Mouse (Mus musculus): ENCODE measurements around the gene Rnf38. TPM values are rescaled to one million over a fixed set of nuclear protein-coding genes. Genes with fewer than 3 reads are reported as not detected.

Rnf38 gene
- polyA plus RNA-seq, 1 experiment from 2014 or later, result 40.1 TPM

DNA sequence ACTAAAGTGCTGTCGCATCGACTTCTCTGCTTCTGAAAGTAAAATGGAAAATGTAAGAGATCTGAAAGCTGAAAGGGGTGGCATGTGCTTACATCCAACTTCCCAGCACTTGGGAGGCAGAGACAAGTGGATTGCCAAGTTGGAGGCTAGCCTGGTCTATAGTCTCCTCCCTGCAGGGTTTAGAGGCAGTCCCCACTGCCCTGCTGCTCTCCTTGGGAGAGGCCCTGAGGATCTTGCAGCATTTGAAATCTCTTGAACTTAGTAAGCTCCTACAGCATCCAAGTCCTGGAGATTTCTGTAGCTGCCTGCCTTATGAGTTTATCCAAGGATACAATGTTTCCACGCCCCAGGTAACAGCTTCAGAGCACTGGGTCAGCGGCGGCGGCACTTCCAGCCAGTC is 125.3 kb downstream of the Rnf38 start:
- no peak overlapping the region for H3K4me2 ChIP-seq
- no peak overlapping the region for H3K9ac ChIP-seq
- 93% methylated on average over 6 of the region's 6 CpGs for WGBS
- H3K9me3 ChIP-seq (replicated peaks), result no peaks in the 10 kb centered on the region
- H3K4me1 ChIP-seq, result 0 out of 2 replicates have a peak, but pooled peaks cover 10% of the 10 kb centered on the region
- H3K4me3 ChIP-seq, result no peak overlapping the region
- H3K36me3 ChIP-seq (ENCODE audit: poor library complexity, severe bottlenecking), result no peaks in the 10 kb centered on the region
- no peak overlapping the region for H3K27ac ChIP-seq
- ATAC-seq, result no peak
- no peaks in the 10 kb centered on the region for H3K27me3 ChIP-seq

DNA sequence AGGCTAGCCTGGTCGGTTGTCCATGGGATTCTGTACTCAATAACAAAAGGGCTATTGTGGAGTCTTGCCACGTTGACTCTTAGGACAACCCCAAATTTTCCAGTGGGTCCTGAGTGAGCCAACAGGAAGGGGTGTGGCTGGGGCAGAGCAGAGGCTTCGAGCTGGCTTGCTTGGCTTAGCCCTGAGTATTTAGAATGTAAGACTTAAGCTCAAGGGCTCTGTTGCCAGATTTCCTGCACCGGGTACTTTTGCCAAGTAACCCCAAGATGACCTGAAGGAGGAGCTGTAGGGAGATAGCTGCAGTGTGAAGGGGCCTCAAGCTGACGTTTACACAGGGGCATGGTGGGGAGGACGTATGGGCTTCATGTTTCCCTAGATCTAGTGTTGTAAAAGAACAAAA is 126.2 kb downstream of the Rnf38 start:
- Histone ChIP-seq H3K4me3 (no peak overlapping the region), H3K4me1 (0 out of 2 replicates have a peak, but pooled peaks cover 10% of the 10 kb centered on the region), H3K9me3 (replicated peaks) (no peaks in the 10 kb centered on the region), H3K27ac (no peak overlapping the region), H3K27me3 (no peaks in the 10 kb centered on the region), H3K9ac (no peak overlapping the region), H3K4me2 (no peak overlapping the region), H3K36me3 (ENCODE audit: poor library complexity, severe bottlenecking) (no peaks in the 10 kb centered on the region)
- 63% methylated on average over 6 of the region's 6 CpGs for WGBS
- no peak for ATAC-seq

DNA sequence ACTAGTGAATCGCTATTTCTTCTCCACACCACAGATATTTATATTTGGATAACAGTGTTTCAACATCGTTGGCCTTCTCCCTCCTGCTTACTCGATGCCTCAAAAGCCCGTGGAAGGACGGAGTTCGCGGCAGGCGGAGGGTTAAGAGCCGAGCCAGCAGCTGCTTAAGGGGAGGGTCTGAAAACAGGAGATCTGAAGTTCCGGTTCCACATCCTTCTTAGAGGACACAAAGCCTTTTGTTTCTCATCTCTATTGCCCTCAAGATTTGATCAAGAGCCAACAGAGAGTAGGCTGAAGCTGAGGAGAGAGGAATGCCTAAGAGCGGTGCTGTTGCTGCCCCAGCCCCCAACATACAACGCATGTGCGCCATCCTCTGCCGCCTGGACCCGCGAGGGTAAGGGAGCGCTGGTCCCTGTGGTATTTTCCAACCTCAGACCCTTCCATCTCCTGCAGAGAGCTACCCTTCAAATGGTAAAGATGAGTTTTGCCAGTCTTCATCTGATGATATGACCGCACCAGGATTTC is 127.2 kb downstream of the Rnf38 start:
- no peak overlapping the region for H3K9ac ChIP-seq
- 22% methylated on average over 18 of the region's 18 CpGs for WGBS
- no peak for ATAC-seq

DNA sequence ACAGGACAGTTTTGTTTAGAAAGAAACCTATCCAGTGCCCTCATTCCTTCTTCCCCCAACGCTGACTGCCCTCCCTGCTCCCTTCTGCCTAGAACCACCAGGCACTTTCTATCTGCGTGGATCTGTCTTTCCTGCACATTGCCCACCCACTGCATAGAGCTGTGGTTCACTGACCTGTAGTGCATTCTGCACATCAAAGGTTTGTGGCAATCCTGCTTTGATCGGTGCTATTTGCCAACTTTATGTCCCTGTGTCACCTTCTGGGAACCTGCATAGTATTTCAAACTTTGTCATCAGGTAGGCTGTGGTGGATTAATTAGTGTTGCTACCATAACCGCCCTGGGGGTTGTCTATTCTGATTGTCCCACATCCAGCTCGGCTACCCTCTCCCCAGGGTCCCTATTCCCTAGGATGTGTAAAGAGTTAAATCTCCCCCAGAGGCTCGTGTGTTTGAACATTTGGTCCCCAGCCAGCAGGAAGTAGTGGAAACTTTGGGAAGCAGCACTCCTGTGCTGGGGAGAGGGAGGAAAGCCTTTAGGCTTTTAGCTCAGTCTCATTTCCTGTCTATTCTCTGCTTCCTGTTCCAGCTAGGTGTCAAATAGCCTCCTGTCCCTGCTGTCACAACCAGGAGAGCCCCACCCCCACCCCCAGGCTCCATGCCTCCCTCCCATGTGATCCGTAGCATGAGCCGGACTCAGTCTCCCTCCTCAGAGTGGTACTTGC is 129.2 kb downstream of the Rnf38 start:
- 59% methylated on average over 8 of the region's 8 CpGs for WGBS
- H3K9me3 ChIP-seq (replicated peaks), result no peaks in the 10 kb centered on the region
- no peak for ATAC-seq

More for the DNA sequence above, 127.2 kb downstream of the Rnf38 start:
- H3K27ac ChIP-seq, result no peak overlapping the region
- H3K4me1 ChIP-seq, result 0 out of 2 replicates have a peak, but pooled peaks cover 10% of the 10 kb centered on the region
- no peaks in the 10 kb centered on the region for H3K9me3 ChIP-seq (replicated peaks)
- peak overlapping the region; percentile 47 for H3K4me2 ChIP-seq
- H3K27me3 ChIP-seq, result no peaks in the 10 kb centered on the region
- peak overlapping the region; percentile 15; the same call in 1 of the 2 replicates for H3K4me3 ChIP-seq
- H3K36me3 ChIP-seq (ENCODE audit: poor library complexity, severe bottlenecking), result no peaks in the 10 kb centered on the region

DNA sequence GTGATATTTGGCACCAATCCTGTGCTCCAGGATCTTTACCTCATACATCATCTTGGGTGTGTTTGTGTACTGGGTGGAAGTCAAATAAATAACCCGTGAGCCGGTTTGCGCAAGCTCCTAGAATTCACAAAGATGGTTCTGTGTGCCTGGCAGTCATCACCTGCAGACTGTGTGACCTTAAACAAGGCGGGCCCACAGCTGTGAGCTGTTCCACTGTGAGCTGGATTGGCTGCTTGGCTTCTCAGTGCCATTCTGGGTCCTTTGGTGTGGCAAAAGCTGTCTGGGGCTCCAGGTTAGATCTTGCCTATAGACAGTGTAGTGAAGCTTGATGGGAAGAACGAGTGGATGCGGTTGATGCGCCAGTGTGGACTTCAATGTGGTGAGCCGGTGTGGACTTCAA is 130.0 kb downstream of the Rnf38 start:
- no peaks in the 10 kb centered on the region for H3K27me3 ChIP-seq
- no peak overlapping the region for H3K27ac ChIP-seq
- no peak for ATAC-seq
- 0 out of 2 replicates have a peak, but pooled peaks cover 10% of the 10 kb centered on the region for H3K4me1 ChIP-seq
- 91% methylated on average over 8 of the region's 8 CpGs for WGBS
- no peaks in the 10 kb centered on the region for H3K9me3 ChIP-seq (replicated peaks)
- H3K4me2 ChIP-seq, result no peak overlapping the region
- H3K36me3 ChIP-seq (ENCODE audit: poor library complexity, severe bottlenecking), result no peaks in the 10 kb centered on the region
- no peak overlapping the region for H3K9ac ChIP-seq
- no peak overlapping the region for H3K4me3 ChIP-seq

More for the DNA sequence above, 129.2 kb downstream of the Rnf38 start:
- H3K27me3 ChIP-seq, result no peaks in the 10 kb centered on the region
- no peak overlapping the region for H3K27ac ChIP-seq
- H3K4me3 ChIP-seq, result no peak overlapping the region
- no peaks in the 10 kb centered on the region for H3K36me3 ChIP-seq (ENCODE audit: poor library complexity, severe bottlenecking)
- H3K4me1 ChIP-seq, result 0 out of 2 replicates have a peak, but pooled peaks cover 10% of the 10 kb centered on the region
- H3K4me2 ChIP-seq, result no peak overlapping the region
- no peak overlapping the region for H3K9ac ChIP-seq

DNA sequence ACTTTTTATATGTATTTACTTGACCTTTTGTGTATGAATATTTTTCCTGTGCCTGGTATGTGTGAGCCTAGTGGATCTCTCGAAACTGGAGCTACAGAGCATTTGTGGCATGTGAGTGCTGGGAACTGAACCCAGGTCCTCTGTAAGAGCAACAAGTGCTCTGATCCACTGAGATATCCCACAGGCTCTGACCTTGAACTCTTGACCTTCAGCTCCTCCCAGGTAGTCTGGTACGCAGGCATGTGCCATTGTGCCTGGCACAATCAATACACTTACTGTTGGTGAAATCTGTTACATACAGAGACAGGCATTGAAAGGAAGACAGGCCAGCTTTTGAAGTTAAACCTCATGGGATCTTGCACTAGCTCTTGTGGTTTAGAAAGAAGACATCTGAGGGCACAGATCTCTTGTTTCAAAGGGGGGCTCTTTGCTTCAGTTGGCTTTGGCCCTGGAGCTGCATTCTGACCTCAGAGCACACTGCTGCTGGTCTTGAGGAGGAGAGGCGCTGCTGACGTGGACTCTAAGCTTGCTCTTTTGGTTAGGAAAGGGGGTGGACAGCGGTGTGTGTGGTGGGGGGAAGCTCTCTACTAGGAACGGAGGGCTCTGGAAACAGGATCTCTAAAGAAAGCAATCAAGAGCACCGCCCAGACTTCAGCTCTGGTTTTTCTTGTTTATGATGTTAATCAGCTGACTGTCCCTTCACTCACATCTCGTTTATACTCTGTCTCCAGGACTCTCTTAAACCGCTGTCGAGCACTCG is 135.8 kb downstream of the Rnf38 start:
- no peak for ATAC-seq
- Histone ChIP-seq H3K4me3 (no peak overlapping the region), H3K4me2 (no peak overlapping the region), H3K9me3 (replicated peaks) (no peaks in the 10 kb centered on the region), H3K27me3 (no peaks in the 10 kb centered on the region), H3K36me3 (ENCODE audit: poor library complexity, severe bottlenecking) (no peaks in the 10 kb centered on the region), H3K4me1 (no peaks in the 10 kb centered on the region), H3K27ac (no peak overlapping the region), H3K9ac (no peak overlapping the region)
- WGBS, result 66% methylated on average over 11 of the region's 11 CpGs

DNA sequence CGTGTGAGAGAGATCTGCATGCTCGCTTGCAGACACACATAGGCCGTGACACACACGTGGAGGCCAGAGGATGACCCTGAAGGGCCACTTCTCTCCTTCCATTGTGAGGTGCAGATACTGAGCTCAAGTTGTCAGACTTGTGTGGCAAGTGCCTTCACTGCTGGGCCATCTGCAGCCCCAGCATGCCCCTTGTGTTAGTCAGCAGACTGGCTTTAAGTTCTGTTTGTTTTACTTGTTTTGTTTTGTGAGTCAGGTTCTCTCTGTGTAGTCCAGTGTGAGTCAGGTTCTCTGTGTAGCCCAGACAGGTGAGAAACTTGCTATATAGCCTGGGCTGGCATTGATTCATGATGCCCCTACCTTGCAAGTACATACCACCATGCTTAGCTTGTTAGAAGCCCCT is 139.1 kb downstream of the Rnf38 start:
- H3K9ac ChIP-seq, result no peak overlapping the region
- H3K4me2 ChIP-seq, result no peak overlapping the region
- no peaks in the 10 kb centered on the region for H3K9me3 ChIP-seq (replicated peaks)
- no peak overlapping the region for H3K27ac ChIP-seq
- no peaks in the 10 kb centered on the region for H3K27me3 ChIP-seq
- no peak overlapping the region for H3K4me3 ChIP-seq
- 83% methylated on average over 4 of the region's 4 CpGs for WGBS
- H3K36me3 ChIP-seq (ENCODE audit: poor library complexity, severe bottlenecking), result no peaks in the 10 kb centered on the region
- H3K4me1 ChIP-seq, result no peaks in the 10 kb centered on the region
- no peak for ATAC-seq

DNA sequence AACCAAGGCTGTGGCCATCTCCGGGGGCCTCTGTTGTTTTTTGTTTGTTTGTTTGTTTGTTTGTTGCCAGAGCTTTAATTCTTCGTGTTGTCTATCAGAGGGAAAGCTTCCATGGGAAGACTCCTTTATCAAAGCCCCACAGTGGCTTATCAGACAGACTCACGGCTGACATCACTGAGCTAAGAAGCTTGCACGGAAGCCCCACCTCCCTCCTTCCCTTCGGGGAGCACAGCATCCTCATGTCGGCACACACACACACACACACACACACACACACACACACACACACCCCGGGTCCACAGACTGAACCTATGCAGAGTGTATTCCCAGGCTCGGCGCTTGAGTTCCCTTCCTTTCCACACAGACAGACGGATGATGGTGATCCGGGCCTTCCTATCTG is 141.2 kb downstream of the Rnf38 start:
- H3K4me2 ChIP-seq, result no peak overlapping the region
- no peaks in the 10 kb centered on the region for H3K9me3 ChIP-seq (replicated peaks)
- no peaks in the 10 kb centered on the region for H3K36me3 ChIP-seq (ENCODE audit: poor library complexity, severe bottlenecking)
- no peak overlapping the region for H3K4me3 ChIP-seq
- H3K9ac ChIP-seq, result no peak overlapping the region
- H3K27me3 ChIP-seq, result no peaks in the 10 kb centered on the region
- H3K27ac ChIP-seq, result no peak overlapping the region
- WGBS, result 88% methylated on average over 11 of the region's 11 CpGs
- H3K4me1 ChIP-seq, result no peaks in the 10 kb centered on the region
- no peak for ATAC-seq

DNA sequence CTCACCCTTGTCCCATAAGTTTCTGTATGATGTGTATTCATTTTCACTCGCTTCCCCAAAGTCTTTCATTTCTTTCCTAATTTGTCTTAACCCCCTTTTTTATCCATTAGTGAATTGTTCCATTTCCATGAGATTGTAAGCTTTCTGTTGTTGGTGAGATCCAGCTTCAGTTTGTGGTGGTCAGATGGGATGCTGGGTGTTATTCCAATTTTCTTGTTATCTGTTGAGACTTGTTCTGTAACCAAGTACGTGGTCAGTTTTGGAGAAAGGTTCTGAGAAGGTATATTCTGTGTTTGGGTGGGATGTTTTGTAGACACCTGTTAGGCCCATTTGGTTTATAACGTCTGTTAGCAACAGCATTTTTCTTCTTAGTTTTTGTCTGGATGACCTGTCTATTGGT is 148.0 kb downstream of the Rnf38 start:
- 92% methylated on average over 3 of the region's 3 CpGs for WGBS
- H3K27ac ChIP-seq, result no peak overlapping the region

DNA sequence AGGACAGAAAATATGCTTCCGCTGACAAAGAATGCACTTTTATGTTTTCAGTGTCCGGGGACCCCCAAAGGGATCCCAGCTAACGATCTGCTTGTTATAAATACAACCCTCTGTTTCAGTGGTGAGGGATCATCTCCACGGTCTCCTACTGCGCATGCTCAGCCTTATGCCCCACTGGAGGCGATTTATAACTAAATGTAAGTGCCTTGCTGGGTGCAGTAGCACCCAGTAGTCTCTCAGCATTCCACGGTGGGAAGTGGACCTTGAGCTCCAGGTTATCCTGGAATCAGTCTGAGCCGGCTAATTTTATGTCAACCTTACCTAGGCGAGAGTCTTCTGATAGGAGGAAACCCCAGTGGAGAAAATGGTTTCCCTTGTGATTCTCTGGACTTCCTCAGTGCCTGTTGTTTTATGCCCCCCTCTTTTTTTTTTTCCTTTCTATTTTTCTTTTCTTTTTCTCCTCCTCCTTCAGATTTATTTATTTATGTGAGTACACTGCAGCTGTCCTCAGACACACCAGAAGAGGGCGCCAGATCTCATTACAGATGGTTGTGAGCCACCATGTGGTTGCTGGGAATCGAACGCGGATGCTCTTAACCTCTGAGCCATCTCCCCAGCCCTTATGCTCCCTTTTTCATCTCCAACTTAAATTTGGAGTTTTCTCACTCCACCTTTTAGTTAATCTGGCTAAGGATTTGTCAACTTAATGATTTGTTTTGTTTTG is 148.8 kb downstream of the Rnf38 start:
- H3K4me1 ChIP-seq, result no peaks in the 10 kb centered on the region
- no peaks in the 10 kb centered on the region for H3K36me3 ChIP-seq (ENCODE audit: poor library complexity, severe bottlenecking)
- WGBS, result 76% methylated on average over 13 of the region's 13 CpGs
- H3K4me2 ChIP-seq, result no peak overlapping the region; the same call in 1 of the 2 replicates
- H3K27ac ChIP-seq, result no peak overlapping the region
- ATAC-seq, result no peak
- H3K9me3 ChIP-seq (replicated peaks), result no peaks in the 10 kb centered on the region
- H3K4me3 ChIP-seq, result no peak overlapping the region
- no peak overlapping the region for H3K9ac ChIP-seq
- H3K27me3 ChIP-seq, result peaks cover 2% of the 10 kb centered on the region; the same call in 1 of the 2 replicates

More for the DNA sequence above, 148.0 kb downstream of the Rnf38 start:
- Histone ChIP-seq H3K9me3 (replicated peaks) (no peaks in the 10 kb centered on the region), H3K4me1 (no peaks in the 10 kb centered on the region), H3K27me3 (peaks cover 2% of the 10 kb centered on the region; the same call in 1 of the 2 replicates), H3K9ac (no peak overlapping the region), H3K4me3 (no peak overlapping the region), H3K36me3 (ENCODE audit: poor library complexity, severe bottlenecking) (no peaks in the 10 kb centered on the region), H3K4me2 (no peak overlapping the region)
- no peak for ATAC-seq

DNA sequence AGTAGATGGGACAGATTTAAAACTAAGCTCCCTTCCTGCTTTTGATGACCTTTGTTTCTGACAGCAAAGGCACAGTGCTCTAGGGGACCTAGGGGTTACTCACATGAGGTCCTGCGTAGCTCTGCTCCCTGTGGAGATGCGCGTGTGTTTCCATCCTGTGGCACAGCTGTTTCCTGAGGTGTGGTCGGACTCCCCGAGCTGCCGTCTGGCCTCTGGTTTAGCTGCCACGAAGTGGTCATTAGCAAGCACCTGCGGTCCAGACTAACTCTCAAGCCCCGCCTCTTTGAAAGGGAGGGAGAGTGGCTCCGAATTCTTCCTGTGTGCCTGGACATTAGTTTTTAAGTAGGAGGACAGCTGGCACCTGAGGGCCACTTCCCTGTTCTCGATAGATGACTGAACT is 149.6 kb downstream of the Rnf38 start, which contains the start of gene Gne:
Gene Gne (minus strand): TSS at position 233 of the 400 bp plus-strand sequence.
- 19% methylated on average over 11 of the region's 11 CpGs for WGBS
- Histone ChIP-seq H3K4me1 (no peaks in the 10 kb centered on the region), H3K27me3 (peaks cover 2% of the 10 kb centered on the region; the same call in 1 of the 2 replicates), H3K27ac (no peak within 1 kb of the TSS), H3K36me3 (ENCODE audit: poor library complexity, severe bottlenecking) (no peaks in the 10 kb centered on the region), H3K9ac (no peak within 1 kb of the TSS), H3K4me3 (no peak within 1 kb of the TSS), H3K9me3 (replicated peaks) (no peaks in the 10 kb centered on the region), H3K4me2 (no peak within 1 kb of the TSS; the same call in 1 of the 2 replicates)
- ATAC-seq, result no peak
